Mouse (Mus musculus) mature B cell (primary cell): ENCODE measurements around the gene Olfr1099.

Source experiments
- in situ Hi-C: fragments of 300-500 bp; cut with MboI; formaldehyde crosslinking; loops from 2 replicates; pipeline ENCODE4 v1.14.3; 2019

The Olfr1099 gene

GRCm38 (mm10) chr2:86960593-86960992, at the start of gene Olfr1099:
Olfr1099 (minus strand) TSS chr2:86960693.
- in situ Hi-C loops: no loop called here

- in situ Hi-C loops: no loop called here
Measured at GRCm38 (mm10) chr2:86998098-86998497, 37.6 kb upstream of the Olfr1099 start, which contains the start of gene Olfr1102. Olfr1102 (plus strand) TSS chr2:86998398.

GRCm38 (mm10) chr2:86991121-86991520, 30.6 kb upstream of the Olfr1099 start, which contains the start of gene Olfr1101:
Olfr1101 (minus strand) TSS chr2:86991221.
- in situ Hi-C loops: no loop called here

- in situ Hi-C loops: no loop called here
Measured at GRCm38 (mm10) chr2:86979854-86980253, 19.4 kb upstream of the Olfr1099 start, which contains the start of gene Olfr1100. Olfr1100 (minus strand) TSS chr2:86979954.

GRCm38 (mm10) chr2:86926557-86926956, 33.9 kb downstream of the Olfr1099 start:
- in situ Hi-C loops: no loop called here

GRCm38 (mm10) chr2:86924445-86924844, 36.0 kb downstream of the Olfr1099 start, which contains the start of gene Olfr1098:
Olfr1098 (minus strand) TSS chr2:86924545.
- in situ Hi-C loops: no loop called here

- in situ Hi-C loops: no loop called here
Measured at GRCm38 (mm10) chr2:86905647-86906046, 54.8 kb downstream of the Olfr1099 start.
